9 mouse cellular contexts compared by ENCODE assay signal in genomic region chr10:93294547-93295219, GRCm38 (mm10). TPM values are rescaled to one million over a fixed set of nuclear protein-coding genes. Genes with fewer than 3 reads are reported as not detected.
DNase-seq lines count a peak whose midpoint lies in the region; ATAC-seq and TF ChIP-seq lines count a peak whose summit lies in the region.
"Had no signal": no experiment of that assay in that cellular context is flagged by ENCODE, and none has a peak within 500 bp of the region (broad histone marks: within the 10 kb centered on the region; RNA-seq: fewer than 3 reads in every experiment).

No protein-coding gene starts in this region.

- no peak overlapping the region for H3K9ac ChIP-seq in hindbrain, embryonic 14.5 days
- H3K9ac ChIP-seq in hindbrain, embryonic 13.5 days = no peak overlapping the region
- no peak overlapping the region for H3K9ac ChIP-seq in intestine, embryonic 15.5 days

- no peak overlapping the region for H3K4me3 ChIP-seq in hindbrain, embryonic 14.5 days (replicated peaks; ENCODE audit: low read length)
- no peak overlapping the region for H3K4me3 ChIP-seq in hindbrain, embryonic 13.5 days
- no peak overlapping the region for H3K4me3 ChIP-seq in cortical plate, adult 2 months (ENCODE audit: insufficient read depth, low read length)
- H3K4me3 ChIP-seq in intestine, embryonic 15.5 days (replicated peaks) = no peak overlapping the region
- H3K4me3 ChIP-seq in megakaryocyte, embryonic 14.5 days (replicated peaks) = peak overlapping the region; percentile 72

- H3K36me3 ChIP-seq in hindbrain, embryonic 14.5 days (replicated peaks; ENCODE audit: control insufficient read depth, insufficient read depth) = no peaks in the 10 kb centered on the region
- H3K36me3 ChIP-seq in hindbrain, embryonic 13.5 days = no peaks in the 10 kb centered on the region
- H3K36me3 ChIP-seq in intestine, embryonic 15.5 days = no peaks in the 10 kb centered on the region
- H3K36me3 ChIP-seq in megakaryocyte, embryonic 14.5 days (replicated peaks; ENCODE audit: low read length) = peaks cover 4% of the 10 kb centered on the region

- 76% methylated on average over 20 of the region's 20 CpGs for WGBS in hindbrain, embryonic 14.5 days
- 74% methylated on average over 20 of the region's 20 CpGs for WGBS in hindbrain, embryonic 13.5 days
- WGBS in intestine, embryonic 15.5 days = 32% methylated on average over 20 of the region's 20 CpGs

- peak overlapping the region; percentile 32; the same call in 1 of the 2 replicates for H3K27ac ChIP-seq in hindbrain, embryonic 14.5 days
- no peak overlapping the region for H3K27ac ChIP-seq in hindbrain, embryonic 13.5 days
- H3K27ac ChIP-seq in cortical plate, adult 2 months (ENCODE audit: insufficient read depth, low read length) = peak overlapping the region; percentile 39; the same call in 1 of the 2 replicates
- no peak overlapping the region for H3K27ac ChIP-seq in intestine, embryonic 15.5 days

- H3K4me1 ChIP-seq in hindbrain, embryonic 14.5 days (replicated peaks; ENCODE audit: control insufficient read depth, insufficient read depth, low read length) = 0 out of 2 replicates have a peak, but pooled peaks cover 4% of the 10 kb centered on the region
- peaks cover 9% of the 10 kb centered on the region; the same call in 1 of the 2 replicates for H3K4me1 ChIP-seq in hindbrain, embryonic 13.5 days (replicated peaks)
- no peaks in the 10 kb centered on the region for H3K4me1 ChIP-seq in cortical plate, adult 2 months (ENCODE audit: control insufficient read depth, insufficient read depth, low read length)
- peaks cover 7% of the 10 kb centered on the region; the same call in 1 of the 2 replicates for H3K4me1 ChIP-seq in intestine, embryonic 15.5 days (replicated peaks)
- peaks cover 52% of the 10 kb centered on the region for H3K4me1 ChIP-seq in megakaryocyte, embryonic 14.5 days

- no peaks in the 10 kb centered on the region for H3K9me3 ChIP-seq in hindbrain, embryonic 14.5 days (ENCODE audit: control insufficient read depth, low read length)
- no peaks in the 10 kb centered on the region for H3K9me3 ChIP-seq in hindbrain, embryonic 13.5 days
- no peaks in the 10 kb centered on the region for H3K9me3 ChIP-seq in intestine, embryonic 15.5 days
- H3K9me3 ChIP-seq in megakaryocyte, embryonic 14.5 days = no peaks in the 10 kb centered on the region

- 0 out of 2 replicates have a peak overlapping the region, but pooled peaks have one; percentile 15 for H3K4me2 ChIP-seq in hindbrain, embryonic 14.5 days (replicated peaks)
- H3K4me2 ChIP-seq in hindbrain, embryonic 13.5 days = no peak overlapping the region
- peak overlapping the region; percentile 26; the same call in 1 of the 2 replicates for H3K4me2 ChIP-seq in intestine, embryonic 15.5 days (replicated peaks)

- no peak for ATAC-seq in hindbrain, embryonic 14.5 days (ENCODE audit: low FRiP score)
- ATAC-seq in hindbrain, embryonic 13.5 days (ENCODE audit: low FRiP score) = no peak
- no peak for ATAC-seq in intestine, embryonic 15.5 days

- DNase-seq in hindbrain, embryonic 14.5 days (ENCODE audit: low spot score) = no peak
- DNase-seq in cerebellum, adult 8-10 months = no peak
- no peak for DNase-seq in testis, postnatal 14 days (ENCODE audit: low spot score)
- no peak for DNase-seq in cerebellum, adult 11-12 months
- DNase-seq: layer of hippocampus, adult 9-11 months had no signal

- no peaks in the 10 kb centered on the region for H3K27me3 ChIP-seq in hindbrain, embryonic 14.5 days (ENCODE audit: control insufficient read depth, insufficient read depth, low read length)
- H3K27me3 ChIP-seq in hindbrain, embryonic 13.5 days = no peaks in the 10 kb centered on the region
- H3K27me3 ChIP-seq in intestine, embryonic 15.5 days (replicated peaks) = no peaks in the 10 kb centered on the region
- no peaks in the 10 kb centered on the region for H3K27me3 ChIP-seq in megakaryocyte, embryonic 14.5 days (replicated peaks)

- TF ChIP-seq POLR2A in cortical plate, adult 2 months (IDR thresholded peaks at IDR 0.05; ENCODE audit: extremely low read depth, insufficient read depth, low read length) = no peak

- TF ChIP-seq CTCF in cortical plate, adult 2 months (IDR thresholded peaks at IDR 0.05; ENCODE audit: extremely low read depth, insufficient read depth, low read length) = no peak

RNA-seq across cellular contexts. Expression of gene Elk3, which starts 16.3 kb away (rescaled TPM):
- 7.9 and 11.3 TPM in 2 replicates for polyA plus RNA-seq in hindbrain, embryonic 14.5 days (2014; fragmentation: Nextera tagmentation; extraction: Ambion mirVana)
- polyA plus RNA-seq in hindbrain, embryonic 13.5 days (2015; fragmentation: Nextera tagmentation; extraction: Ambion mirVana) = 10.4 and 13.0 TPM in 2 replicates
- polyA plus RNA-seq in cortical plate, adult 2 months (2012; rRNA removed) = 6.5 and 6.9 TPM in 2 replicates
- 21.9 and 22.3 TPM in 2 replicates for polyA plus RNA-seq in intestine, embryonic 15.5 days (2015; fragmentation: Nextera tagmentation; extraction: Ambion mirVana)
- 6.0 and 12.6 TPM in 2 replicates for polyA plus RNA-seq in megakaryocyte, embryonic 14.5 days (2012; ENCODE audit: insufficient read depth, low replicate concordance)

Comparison
In these comparisons a context has a peak if more than half of its experiments do, and no peak if none do; other contexts are left out.
1. H3K27ac ChIP-seq: peak in hindbrain, embryonic 14.5 days (single experiment) and cortical plate, adult 2 months (single experiment); none in hindbrain, embryonic 13.5 days (single experiment) and intestine, embryonic 15.5 days (single experiment).